Mouse (Mus musculus) liver, embryonic 14.5 days (tissue): ENCODE measurements around the gene Tgfbr3.

ENCODE experiments used
- CTCF ChIP-seq: IDR thresholded peaks from 2 replicates; pipeline ENCODE4 v1.5.1; 2016; ENCODE audit warnings: antibody characterized with exemption, low read depth, control low read depth
- EP300 ChIP-seq: IDR thresholded peaks from 2 replicates; pipeline ENCODE4 v1.6.1; 2016; ENCODE audit warnings: antibody characterized with exemption, low read depth

GRCm38 (mm10) chr5:107079146-107079638 is 210.2 kb downstream of the Tgfbr3 start:
- TF ChIP-seq EP300 = no peak
- TF ChIP-seq CTCF = no peak
